Mouse (Mus musculus) megakaryocyte progenitor cell, adult 5-6 weeks (primary cell): ENCODE measurements around the gene Slc38a1. TPM values are rescaled to one million over a fixed set of nuclear protein-coding genes. Genes with fewer than 3 reads are reported as not detected.
A peak's percentile ranks its signal among the peaks of the same experiment; 100 is the strongest.
"Not testable (repeated sequence)": the region's sequence is repeated elsewhere in the genome, so short reads cannot be mapped to it uniquely, and the experiment has no call there.

Experiments
- ATAC-seq: replicated peaks from 2 replicates; pipeline ENCODE4 v1.8.0; 2016; ENCODE audit warnings: mild to moderate bottlenecking, moderate TSS enrichment, inconsistent platforms; ENCODE audit not compliant: poor library complexity
- total RNA-seq, 2 experiments: library from RNA; stranded (forward) in 1 of 2; stranded (reverse) in 1 of 2; fragments of 157-497, 149-512 nt in 1 of 2; fragments of 200-1000 nt in 1 of 2; gene quantifications; 2 replicates each; pipeline versions ENCODE4 v1.2.3 to v1.2.4; 2015 to 2017

Slc38a1 gene
- total RNA-seq, 2 experiments from 2014 or later, result 53.2 to 107 TPM

- ATAC-seq, result peak; percentile 26; the same call in 1 of the 2 replicates
Measured at GRCm38 (mm10) chr15:96660590-96661141, 18.0 kb upstream of the Slc38a1 start.

DNA sequence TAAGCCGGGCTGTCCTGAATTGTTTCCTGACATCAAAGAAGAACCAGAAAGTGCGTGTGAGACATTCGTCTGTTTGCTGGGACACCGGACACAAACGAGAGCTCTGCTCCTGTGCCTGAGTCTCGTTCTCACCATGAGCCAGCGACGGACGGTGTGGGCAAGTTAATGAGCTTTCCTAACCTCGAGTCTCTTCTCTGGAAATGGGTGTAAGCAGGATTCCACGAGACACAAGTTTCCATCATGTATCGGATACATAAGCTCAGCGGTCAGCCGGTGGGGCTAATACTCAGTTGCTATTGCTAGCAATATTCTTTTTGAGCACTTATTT is 15.5 kb upstream of the Slc38a1 start:
- no peak for ATAC-seq

- ATAC-seq, result no peak
Measured at GRCm38 (mm10) chr15:96657576-96658274, 15.0 kb upstream of the Slc38a1 start.

DNA sequence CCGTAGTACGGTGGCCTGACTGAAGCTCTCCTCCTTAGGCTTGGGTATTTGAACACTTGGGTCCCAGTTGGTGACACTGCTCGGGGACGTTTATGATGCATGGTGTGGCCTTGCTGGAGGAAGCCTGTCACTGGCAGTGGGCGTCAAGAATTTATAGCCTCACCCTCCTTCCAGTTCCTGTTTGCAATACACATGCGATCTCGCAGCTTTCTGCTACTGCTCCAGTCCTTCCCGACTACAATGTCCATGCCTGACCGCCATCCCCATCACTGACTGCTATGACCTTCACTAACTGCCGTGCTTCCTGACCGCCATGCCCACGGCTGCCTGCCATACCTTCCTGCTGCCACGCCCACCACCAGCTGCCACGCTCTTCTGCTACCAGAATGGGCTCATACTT is 12.8 kb upstream of the Slc38a1 start:
- ATAC-seq, result peak; percentile 68

GRCm38 (mm10) chr15:96654714-96655113 is 12.0 kb upstream of the Slc38a1 start:
- ATAC-seq, result peak; percentile 96

DNA sequence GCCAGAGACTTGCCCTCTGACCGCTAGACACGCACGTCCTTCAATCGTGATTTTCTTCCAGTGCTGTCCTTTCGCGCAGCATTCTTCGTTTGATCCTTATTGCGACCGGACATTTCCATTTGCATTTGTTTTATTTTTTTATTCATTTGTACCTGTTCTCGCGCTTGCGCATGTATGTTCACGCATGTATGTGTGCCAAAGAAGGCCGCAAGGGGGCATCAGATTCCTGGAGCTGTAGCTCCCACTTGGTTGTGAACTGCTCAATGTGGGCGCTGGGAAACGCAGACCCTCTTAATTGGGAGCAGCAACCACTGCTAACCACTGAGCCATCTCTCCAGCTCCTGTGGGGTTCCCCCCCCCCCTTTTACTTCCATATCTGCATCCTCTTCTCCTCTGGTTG is 10.3 kb upstream of the Slc38a1 start:
- no peak for ATAC-seq

DNA sequence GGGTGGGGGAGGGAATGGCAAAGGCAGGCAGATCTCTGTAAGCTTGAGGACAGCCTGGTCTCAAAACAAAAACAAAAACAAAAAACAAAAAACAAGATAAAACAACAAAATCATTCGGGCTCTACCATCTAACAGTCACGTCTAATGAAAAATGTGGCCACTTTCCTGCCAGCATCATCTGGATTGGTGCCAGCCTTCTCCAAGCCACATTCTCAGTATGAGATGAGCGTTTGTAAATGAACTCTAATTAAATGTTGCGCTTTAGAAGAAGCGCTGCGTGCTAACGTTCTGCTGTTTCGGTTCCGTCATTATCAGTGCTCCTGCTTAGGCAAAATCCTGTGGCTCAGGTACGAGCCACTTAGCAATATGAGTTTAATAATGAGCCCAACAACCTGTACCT is 9.8 kb upstream of the Slc38a1 start:
- ATAC-seq, result no peak

GRCm38 (mm10) chr15:96647376-96647775 is 4.7 kb upstream of the Slc38a1 start:
- peak; percentile 40; the same call in 1 of the 2 replicates for ATAC-seq

- ATAC-seq, result peak; percentile 7
Measured at GRCm38 (mm10) chr15:96641821-96642435, 785 bp downstream of the Slc38a1 start.

GRCm38 (mm10) chr15:96641111-96641820 is 1.4 kb downstream of the Slc38a1 start:
- peak; percentile 40 for ATAC-seq

GRCm38 (mm10) chr15:96640291-96640985 is 2.3 kb downstream of the Slc38a1 start:
- peak; percentile 27 for ATAC-seq

DNA sequence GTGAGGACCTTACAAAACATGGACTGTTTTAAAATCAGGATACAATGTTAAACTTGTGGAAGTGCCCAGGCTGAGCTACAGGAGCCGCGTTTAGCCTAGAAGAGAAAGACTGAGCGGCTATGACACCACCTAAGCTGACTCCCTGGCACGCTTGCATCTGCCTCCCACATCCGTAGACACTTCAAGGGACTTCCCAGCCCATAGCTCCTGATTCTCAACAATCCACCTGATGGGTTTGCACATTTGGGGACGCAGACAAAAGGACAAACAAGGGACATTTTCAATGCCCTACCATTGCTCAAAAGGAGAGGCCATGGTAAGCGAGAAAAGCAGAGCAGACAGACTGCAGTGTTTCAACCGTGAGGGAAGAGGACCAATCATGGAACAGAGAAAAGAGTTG is 3.1 kb downstream of the Slc38a1 start:
- no peak for ATAC-seq

DNA sequence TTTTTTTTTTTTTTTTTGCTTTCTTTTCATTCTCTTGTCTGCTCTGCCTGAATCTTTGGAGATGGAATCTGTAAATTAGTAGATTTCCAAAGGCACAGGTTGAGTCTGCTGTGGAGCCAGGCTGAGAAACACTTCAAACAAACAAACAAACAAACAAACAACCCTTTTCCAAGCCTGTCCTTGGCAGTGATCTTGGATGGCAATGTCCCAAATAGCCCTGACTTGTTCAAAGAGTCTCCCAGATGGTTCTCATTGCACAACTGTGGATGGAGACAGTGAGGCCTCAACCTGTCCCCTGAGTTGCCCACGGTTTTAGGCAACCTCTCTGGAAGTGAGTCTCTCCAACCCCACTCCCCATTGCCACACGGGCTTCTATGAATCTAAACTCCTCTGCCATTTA is 4.1 kb downstream of the Slc38a1 start:
- ATAC-seq, result no peak

DNA sequence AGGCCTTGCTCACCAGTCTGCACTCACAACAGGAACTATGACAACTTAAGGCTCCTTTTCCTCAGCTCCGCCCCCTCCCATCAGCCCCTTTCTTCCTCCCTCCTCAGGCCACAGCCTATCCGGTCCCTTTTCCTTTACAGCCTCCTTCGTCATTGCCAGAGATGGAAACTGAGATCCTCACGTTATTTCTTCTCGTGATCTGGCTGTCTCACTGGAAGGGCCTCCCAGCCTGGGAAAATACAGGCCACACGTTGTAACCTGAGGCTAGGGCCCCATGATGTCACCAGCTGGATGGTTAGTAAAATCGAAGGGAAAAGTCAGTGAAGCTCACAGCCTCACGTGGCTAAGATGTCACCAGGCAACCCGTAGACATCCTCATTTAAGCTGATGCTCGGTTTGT is 4.5 kb downstream of the Slc38a1 start:
- ATAC-seq, result peak; percentile 23

- ATAC-seq, result no peak
Measured at GRCm38 (mm10) chr15:96634670-96635405, 7.9 kb downstream of the Slc38a1 start.

DNA sequence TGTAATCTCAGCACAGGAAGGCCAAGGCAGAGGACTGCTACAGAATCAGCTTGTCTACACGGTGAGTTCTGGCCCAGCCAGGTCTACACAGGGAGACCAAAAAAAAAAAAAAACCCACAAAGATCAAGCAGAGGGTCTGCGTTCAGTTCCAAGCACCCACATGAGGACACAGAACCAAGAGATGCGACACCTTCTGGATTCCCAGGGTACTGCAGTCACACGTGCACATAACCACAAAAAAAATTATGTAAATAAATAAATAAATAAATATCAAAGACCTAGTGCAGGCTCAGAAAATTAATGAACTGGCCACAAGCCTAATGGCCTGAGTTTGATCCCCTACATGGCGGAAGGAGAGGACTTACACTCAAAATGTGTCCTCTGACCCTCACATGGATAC is 10.5 kb downstream of the Slc38a1 start:
- ATAC-seq, result no peak

DNA sequence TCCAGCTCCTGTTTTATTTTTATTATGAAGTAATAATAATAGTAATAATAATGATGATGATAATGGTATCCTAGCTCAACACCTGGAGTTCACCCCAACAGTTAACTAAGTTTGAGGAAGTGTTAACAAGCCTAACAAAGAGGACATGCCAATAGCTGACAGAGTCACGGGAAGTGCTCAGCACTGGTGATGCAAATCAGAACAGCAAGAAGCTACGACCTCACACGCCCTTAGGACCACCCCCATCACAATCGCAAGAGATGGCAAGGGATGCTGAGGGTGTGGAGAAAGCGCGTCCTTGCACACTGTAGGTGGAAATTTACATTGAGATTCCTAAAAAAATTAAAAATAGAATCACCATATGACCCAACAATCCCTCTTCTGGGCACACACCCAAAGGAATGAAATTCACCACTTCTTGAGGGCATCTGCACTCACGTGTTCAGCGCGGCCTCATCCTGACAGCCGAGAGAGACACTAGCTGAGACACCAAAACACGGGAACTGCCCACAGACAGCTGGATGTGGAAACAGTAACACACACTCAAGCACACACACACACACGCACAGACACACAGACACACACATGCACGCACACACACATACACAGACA is 11.5 kb downstream of the Slc38a1 start:
- no peak for ATAC-seq

DNA sequence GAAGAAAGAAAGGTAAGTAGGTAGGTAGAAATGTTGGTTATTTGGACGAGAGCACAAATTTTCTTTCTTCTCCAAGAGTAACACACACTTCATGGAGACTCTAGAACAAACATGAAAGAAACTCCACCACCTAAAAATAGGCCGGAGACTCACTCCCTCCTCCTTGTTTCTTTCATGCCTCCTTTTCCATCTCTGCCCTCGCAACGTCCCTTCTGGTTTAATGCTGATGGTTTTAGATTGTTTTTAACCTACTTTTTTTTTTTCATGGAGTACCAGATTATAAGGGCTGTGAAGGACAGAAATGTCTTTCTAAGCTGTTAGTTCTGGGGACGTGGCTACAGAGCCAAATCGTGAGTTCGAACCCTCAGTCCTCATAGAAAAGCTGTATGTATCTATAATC is 14.5 kb downstream of the Slc38a1 start:
- ATAC-seq, result no peak

- no peak for ATAC-seq
Measured at GRCm38 (mm10) chr15:96626871-96627270, 15.8 kb downstream of the Slc38a1 start.

DNA sequence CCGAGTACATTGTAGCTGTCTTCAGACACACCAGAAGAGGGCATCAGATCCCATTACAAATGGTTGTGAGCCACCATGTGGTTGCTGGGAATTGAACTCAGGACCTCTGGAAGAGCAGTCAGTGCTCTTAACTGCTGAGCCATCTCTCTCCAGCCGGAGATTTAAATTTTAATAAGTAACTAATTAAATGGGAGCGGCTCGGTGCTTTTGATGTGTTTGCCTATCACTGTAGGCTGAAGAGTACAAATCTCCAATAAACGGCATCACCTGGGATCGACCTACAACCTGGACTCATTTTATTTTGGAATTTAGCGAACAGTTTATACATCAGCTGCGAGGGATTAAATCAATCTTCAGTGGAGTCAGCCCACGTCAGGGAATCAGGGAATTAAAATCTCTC is 17.7 kb downstream of the Slc38a1 start:
- not testable (repeated sequence) for ATAC-seq
